Mouse (Mus musculus): ENCODE measurements at regions not wholly inside any gene's neighbourhood (a gene's known extent, or its start where the extent isn't known, plus 50 kb on each side); places are given as distances from the start of the nearest gene placed in this dataset.

GRCm38 (mm10) chr9:32815473-32815872, 179.5 kb downstream of the Ets1 start:
- TF ChIP-seq CTCF (IDR thresholded peaks at IDR 0.05; ENCODE audit: low read depth): no peak
- no peak for TF ChIP-seq EP300 (IDR thresholded peaks at IDR 0.05; ENCODE audit: low read depth)
